Mouse (Mus musculus) testis, adult 2 months (tissue): Measurements from ENCODE around the gene Clmn.

ENCODE experiments used
- CTCF ChIP-seq: fragments of 200-500 bp; IDR thresholded peaks from 2 replicates; pipeline ENCODE4 v1.5.1; 2012; ENCODE audit warnings: low read depth, mild to moderate bottlenecking, inconsistent platforms, low read length, moderate library complexity; ENCODE audit not compliant: control insufficient read depth, insufficient read depth, insufficient replicate concordance
- POLR2A ChIP-seq: fragments of 200-500 bp; IDR thresholded peaks from 2 replicates; pipeline ENCODE4 v1.6.1; 2012; ENCODE audit warnings: low read depth, mild to moderate bottlenecking, inconsistent platforms, low read length, moderate library complexity; ENCODE audit not compliant: control insufficient read depth

- TF ChIP-seq CTCF (no peak), POLR2A (no peak)
These were observed 23.6 kb downstream of the Clmn start for GRCm38 (mm10) chr12:104841256-104841655.
